ENCODE assay signal across 8 mouse cellular contexts in genomic region chr12:80366004-80366480, GRCm38 (mm10).
DNase-seq lines count a peak whose midpoint lies in the region; ATAC-seq and TF ChIP-seq lines count a peak whose summit lies in the region.

No protein-coding gene starts in this region.

- H3K79me2 ChIP-seq in myocyte (ENCODE audit: control insufficient read depth, insufficient read depth), result peaks cover 11% of the 10 kb centered on the region

- no peak for TF ChIP-seq POLR2A in myocyte (IDR thresholded peaks at IDR 0.05; ENCODE audit: insufficient read length, low read depth)

- H3K27ac ChIP-seq in neural tube, embryonic 13.5 days (replicated peaks), result peak overlapping the region; percentile 50; the same call in 1 of the 2 replicates
- H3K27ac ChIP-seq in heart, embryonic 15.5 days, result peak overlapping the region; percentile 93

- H3K9ac ChIP-seq in neural tube, embryonic 13.5 days, result no peak overlapping the region
- H3K9ac ChIP-seq in heart, embryonic 15.5 days, result no peak overlapping the region

- no peak overlapping the region for H3K4me3 ChIP-seq in neural tube, embryonic 13.5 days
- no peak overlapping the region for H3K4me3 ChIP-seq in heart, embryonic 15.5 days
- no peak overlapping the region for H3K4me3 ChIP-seq in myocyte

- no peak overlapping the region for H3K4me2 ChIP-seq in neural tube, embryonic 13.5 days
- H3K4me2 ChIP-seq in heart, embryonic 15.5 days, result peak overlapping the region; percentile 26
- peak overlapping the region; percentile 98 for H3K4me2 ChIP-seq in myocyte (ENCODE audit: low read depth)

- H3K4me1 ChIP-seq in neural tube, embryonic 13.5 days (replicated peaks), result peaks cover 32% of the 10 kb centered on the region
- peaks cover 28% of the 10 kb centered on the region for H3K4me1 ChIP-seq in heart, embryonic 15.5 days (replicated peaks)

- peak; percentile 50 for ATAC-seq in neural tube, embryonic 13.5 days (ENCODE audit: low read depth)
- ATAC-seq in heart, embryonic 15.5 days (replicated peaks; ENCODE audit: insufficient number of reproducible peaks, insufficient read depth, low FRiP score, low read depth), result peak; percentile 82

- peaks cover 33% of the 10 kb centered on the region for H3K36me3 ChIP-seq in neural tube, embryonic 13.5 days
- H3K36me3 ChIP-seq in heart, embryonic 15.5 days, result peaks cover 6% of the 10 kb centered on the region; the same call in 1 of the 2 replicates
- peaks cover 13% of the 10 kb centered on the region for H3K36me3 ChIP-seq in myocyte (ENCODE audit: control insufficient read depth, insufficient read depth)

- no peak for DNase-seq in neural tube, embryonic 10.5 days (ENCODE audit: extremely low spot score, low spot score)
- DNase-seq in cerebellum, adult 9-11 months, result peak; percentile 43
- DNase-seq in layer of hippocampus, adult 18-20 months (ENCODE audit: low spot score in 2 of 2), result peak; percentile 62 to 84
- no peak for DNase-seq in adrenal gland, postnatal 14 days
- DNase-seq in ovary, postnatal 14 days (ENCODE audit: low spot score), result no peak

- no peak overlapping the region for H3ac ChIP-seq in myocyte (ENCODE audit: control insufficient read depth, insufficient read length)

- H3K27me3 ChIP-seq in neural tube, embryonic 13.5 days, result no peaks in the 10 kb centered on the region
- H3K27me3 ChIP-seq in heart, embryonic 15.5 days, result no peaks in the 10 kb centered on the region
- H3K27me3 ChIP-seq in myocyte (ENCODE audit: control insufficient read depth, insufficient read depth, insufficient read length), result no peaks in the 10 kb centered on the region

- H3K9me3 ChIP-seq in neural tube, embryonic 13.5 days, result no peaks in the 10 kb centered on the region
- no peaks in the 10 kb centered on the region for H3K9me3 ChIP-seq in heart, embryonic 15.5 days (replicated peaks)

- WGBS in neural tube, embryonic 13.5 days, result 45% methylated on average over 3 of the region's 3 CpGs
- 2% methylated on average over 3 of the region's 3 CpGs for WGBS in heart, embryonic 15.5 days

TF ChIP-seq in myocyte, 11 proteins besides CTCF, POLR2A, EP300 and RAD21:
- TF ChIP-seq MYOD1 (IDR thresholded peaks at IDR 0.05; ENCODE audit: control insufficient read depth in 1 of 3, insufficient read length in 2 of 3, low read depth in 2 of 3) (peak in 2 of 3 experiments; percentile 37 to 44), MYOG (IDR thresholded peaks at IDR 0.05; ENCODE audit: control insufficient read depth in 1 of 3, insufficient read depth in 1 of 3, insufficient read length in 2 of 3, low read depth in 2 of 3) (peak in 1 of 3 experiments; percentile 61), MAX (IDR thresholded peaks at IDR 0.05; ENCODE audit: low read depth) (no peak), TCF12 (IDR thresholded peaks at IDR 0.05; ENCODE audit: insufficient read depth, poor library complexity, severe bottlenecking) (peak; percentile 3)

Comparison
In these comparisons a context has a peak if more than half of its experiments do, and no peak if none do; other contexts are left out.
1. DNase-seq: peak in cerebellum, adult 9-11 months (single experiment) and layer of hippocampus, adult 18-20 months (2 of 2); none in neural tube, embryonic 10.5 days (single experiment), adrenal gland, postnatal 14 days (single experiment) and ovary, postnatal 14 days (single experiment).